Mouse (Mus musculus): ENCODE results near the gene Gm7257.

DNA sequence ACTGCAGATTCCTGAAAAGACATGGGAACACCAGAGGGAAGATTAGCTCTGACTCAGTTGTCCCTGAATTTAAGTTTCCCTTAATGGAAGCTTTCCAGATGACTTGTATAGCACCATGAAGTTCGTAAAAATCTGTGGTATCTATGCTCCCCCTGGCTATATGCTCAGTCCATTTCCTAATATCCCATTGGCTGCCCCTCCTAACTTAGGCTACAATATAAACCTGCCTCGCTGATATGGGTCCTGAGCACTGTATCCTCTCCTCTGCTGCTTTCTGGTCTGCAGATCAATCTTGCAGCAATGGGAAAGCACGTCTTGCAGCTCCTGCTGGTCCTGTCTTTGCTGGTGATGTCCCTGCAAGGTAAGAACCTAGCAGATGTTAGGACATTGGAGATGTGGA lies 43.7 kb downstream of the Gm7257 start, which contains the start of gene Gm9513:
- TF ChIP-seq EP300 (IDR thresholded peaks at IDR 0.05; ENCODE audit: low read depth) (no peak), CTCF (IDR thresholded peaks at IDR 0.05; ENCODE audit: low read depth) (no peak)

All from liver, postnatal 0 days (tissue).